Mouse (Mus musculus): ENCODE data around the gene Mylk. TPM values are rescaled to one million over a fixed set of nuclear protein-coding genes. Genes with fewer than 3 reads are reported as not detected.

The Mylk gene
- total RNA-seq, 1 experiment, result 0.27 TPM

GRCm38 (mm10) chr16:34923630-34924029 lies 178.6 kb downstream of the Mylk start:
- DNase-seq (ENCODE audit: low read depth, low spot score), result no peak
- Histone ChIP-seq H3K9ac (ENCODE audit: insufficient read depth, low read depth, low read length, poor library complexity, severe bottlenecking) (no peak overlapping the region), H3K36me3 (ENCODE audit: control insufficient read depth, insufficient read depth, low read length, poor library complexity, severe bottlenecking) (no peaks in the 10 kb centered on the region), H3K4me3 (ENCODE audit: insufficient read depth in 1 of 2, low read depth in 1 of 2, low read length in 2 of 2, poor library complexity in 1 of 2, severe bottlenecking in 1 of 2) (no peak overlapping the region), H3K4me1 (ENCODE audit: control insufficient read depth in 2 of 2, insufficient read depth in 2 of 2, low read length in 2 of 2, poor library complexity in 1 of 2) (no peaks in the 10 kb centered on the region), H3K27ac (ENCODE audit: insufficient read depth, low read depth, low read length, poor library complexity, severe bottlenecking) (no peak overlapping the region), H3K9me3 (ENCODE audit: control insufficient read depth, insufficient read depth, low read depth, low read length) (no peaks in the 10 kb centered on the region)
- in situ Hi-C loops (cut with MboI; ENCODE audit: low sequenced_read_pairs in 2 of 2, unreplicated experiment in 2 of 2), result no loop called here
- no peak for TF ChIP-seq MAFK (IDR thresholded peaks at IDR 0.05; ENCODE audit: insufficient read depth, low read depth, low read length)
- no peak for TF ChIP-seq ZNF384 (IDR thresholded peaks at IDR 0.05; ENCODE audit: low read depth, low read length)
- no peak for TF ChIP-seq CHD2 (IDR thresholded peaks at IDR 0.05; ENCODE audit: low read depth, low read length)
- TF ChIP-seq ZC3H11A (IDR thresholded peaks at IDR 0.05; ENCODE audit: borderline replicate concordance, low read depth, low read length), result no peak
- TF ChIP-seq HCFC1 (IDR thresholded peaks at IDR 0.05; ENCODE audit: borderline replicate concordance, insufficient read depth, low read length), result no peak

- in situ Hi-C loops (cut with MboI; ENCODE audit: low sequenced_read_pairs in 2 of 2, unreplicated experiment in 2 of 2), result no loop called here
- DNase-seq (ENCODE audit: low read depth, low spot score), result no peak
- H3K9me3 ChIP-seq (ENCODE audit: control insufficient read depth, insufficient read depth, low read depth, low read length), result no peaks in the 10 kb centered on the region
- no peaks in the 10 kb centered on the region for H3K36me3 ChIP-seq (ENCODE audit: control insufficient read depth, insufficient read depth, low read length, poor library complexity, severe bottlenecking)
- H3K27ac ChIP-seq (ENCODE audit: insufficient read depth, low read depth, low read length, poor library complexity, severe bottlenecking), result no peak overlapping the region
- TF ChIP-seq HCFC1 (IDR thresholded peaks at IDR 0.05; ENCODE audit: borderline replicate concordance, insufficient read depth, low read length) (no peak), MAFK (IDR thresholded peaks at IDR 0.05; ENCODE audit: insufficient read depth, low read depth, low read length) (no peak), ZNF384 (IDR thresholded peaks at IDR 0.05; ENCODE audit: low read depth, low read length) (no peak), ZC3H11A (IDR thresholded peaks at IDR 0.05; ENCODE audit: borderline replicate concordance, low read depth, low read length) (no peak), CHD2 (IDR thresholded peaks at IDR 0.05; ENCODE audit: low read depth, low read length) (no peak)
- H3K4me1 ChIP-seq (ENCODE audit: control insufficient read depth in 2 of 2, insufficient read depth in 2 of 2, low read length in 2 of 2, poor library complexity in 1 of 2), result no peaks in the 10 kb centered on the region; a peak in 1 of 4 replicates
- H3K4me3 ChIP-seq (ENCODE audit: insufficient read depth in 1 of 2, low read depth in 1 of 2, low read length in 2 of 2, poor library complexity in 1 of 2, severe bottlenecking in 1 of 2), result no peak overlapping the region
- H3K9ac ChIP-seq (ENCODE audit: insufficient read depth, low read depth, low read length, poor library complexity, severe bottlenecking), result no peak overlapping the region
Observed at GRCm38 (mm10) chr16:34924324-34924723, 179.3 kb downstream of the Mylk start.

DNA sequence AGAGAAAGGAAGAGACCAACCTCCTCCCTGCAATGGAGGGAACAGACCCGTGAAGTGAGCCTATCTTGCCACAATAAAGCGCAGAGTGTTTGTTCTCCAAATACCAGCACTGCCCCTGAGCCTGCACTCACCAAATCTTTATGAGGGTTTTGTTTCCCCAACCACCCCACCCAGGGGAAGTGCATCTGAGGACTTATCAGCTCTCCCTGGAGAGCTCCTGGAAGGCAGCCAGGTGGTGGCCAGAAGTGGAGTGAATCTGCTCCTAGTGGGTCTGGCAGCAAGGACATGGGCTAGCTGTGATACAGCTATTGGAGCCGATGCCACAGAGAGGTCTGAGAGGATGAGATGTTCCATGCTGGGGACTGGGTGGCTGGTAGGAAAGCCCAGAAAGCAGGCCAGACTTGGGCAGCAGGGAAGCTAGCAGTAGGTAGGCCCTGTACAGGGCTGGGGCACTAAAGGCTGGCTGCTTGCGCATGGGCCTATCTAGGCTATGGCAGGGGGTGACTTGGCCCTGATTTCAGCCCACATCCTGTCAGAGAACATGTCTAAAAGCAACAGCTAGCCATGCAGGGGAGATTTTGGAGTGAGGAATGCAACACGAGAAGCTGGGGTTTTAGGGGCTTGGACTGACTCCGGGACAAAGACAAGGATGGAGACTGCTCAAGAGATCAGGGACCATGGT lies 180.1 kb downstream of the Mylk start:
- DNase-seq (ENCODE audit: low read depth, low spot score), result no peak
- H3K4me3 ChIP-seq (ENCODE audit: insufficient read depth in 1 of 2, low read depth in 1 of 2, low read length in 2 of 2, poor library complexity in 1 of 2, severe bottlenecking in 1 of 2), result no peak overlapping the region
- H3K4me1 ChIP-seq (ENCODE audit: control insufficient read depth in 2 of 2, insufficient read depth in 2 of 2, low read length in 2 of 2, poor library complexity in 1 of 2), result no peaks in the 10 kb centered on the region; a peak in 1 of 4 replicates
- H3K36me3 ChIP-seq (ENCODE audit: control insufficient read depth, insufficient read depth, low read length, poor library complexity, severe bottlenecking), result no peaks in the 10 kb centered on the region
- in situ Hi-C loops (cut with MboI; ENCODE audit: low sequenced_read_pairs in 2 of 2, unreplicated experiment in 2 of 2), result no loop called here
- TF ChIP-seq ZNF384 (IDR thresholded peaks at IDR 0.05; ENCODE audit: low read depth, low read length) (no peak), MAFK (IDR thresholded peaks at IDR 0.05; ENCODE audit: insufficient read depth, low read depth, low read length) (no peak), ZC3H11A (IDR thresholded peaks at IDR 0.05; ENCODE audit: borderline replicate concordance, low read depth, low read length) (no peak)
- H3K9ac ChIP-seq (ENCODE audit: insufficient read depth, low read depth, low read length, poor library complexity, severe bottlenecking), result no peak overlapping the region
- H3K27ac ChIP-seq (ENCODE audit: insufficient read depth, low read depth, low read length, poor library complexity, severe bottlenecking), result no peak overlapping the region
- H3K9me3 ChIP-seq (ENCODE audit: control insufficient read depth, insufficient read depth, low read depth, low read length), result no peaks in the 10 kb centered on the region

- DNase-seq (ENCODE audit: low read depth, low spot score), result no peak
- Histone ChIP-seq H3K4me3 (ENCODE audit: insufficient read depth in 1 of 2, low read depth in 1 of 2, low read length in 2 of 2, poor library complexity in 1 of 2, severe bottlenecking in 1 of 2) (no peak overlapping the region), H3K9ac (ENCODE audit: insufficient read depth, low read depth, low read length, poor library complexity, severe bottlenecking) (no peak overlapping the region), H3K9me3 (ENCODE audit: control insufficient read depth, insufficient read depth, low read depth, low read length) (no peaks in the 10 kb centered on the region), H3K4me1 (ENCODE audit: control insufficient read depth in 2 of 2, insufficient read depth in 2 of 2, low read length in 2 of 2, poor library complexity in 1 of 2) (no peaks in the 10 kb centered on the region; a peak in 1 of 4 replicates), H3K36me3 (ENCODE audit: control insufficient read depth, insufficient read depth, low read length, poor library complexity, severe bottlenecking) (no peaks in the 10 kb centered on the region), H3K27ac (ENCODE audit: insufficient read depth, low read depth, low read length, poor library complexity, severe bottlenecking) (no peak overlapping the region)
- TF ChIP-seq ZNF384 (IDR thresholded peaks at IDR 0.05; ENCODE audit: low read depth, low read length), result no peak
- TF ChIP-seq MAFK (IDR thresholded peaks at IDR 0.05; ENCODE audit: insufficient read depth, low read depth, low read length), result no peak
- TF ChIP-seq HCFC1 (IDR thresholded peaks at IDR 0.05; ENCODE audit: borderline replicate concordance, insufficient read depth, low read length), result no peak
- TF ChIP-seq ZC3H11A (IDR thresholded peaks at IDR 0.05; ENCODE audit: borderline replicate concordance, low read depth, low read length), result no peak
- TF ChIP-seq CHD2 (IDR thresholded peaks at IDR 0.05; ENCODE audit: low read depth, low read length), result no peak
- in situ Hi-C loops (cut with MboI; ENCODE audit: low sequenced_read_pairs in 2 of 2, unreplicated experiment in 2 of 2), result no loop called here
Observed at GRCm38 (mm10) chr16:34926531-34927435, 181.8 kb downstream of the Mylk start.
